Mouse (Mus musculus) hindbrain, postnatal 0 days (tissue): Measurements from ENCODE around the gene Tmem130. TPM values are rescaled to one million over a fixed set of nuclear protein-coding genes. Genes with fewer than 3 reads are reported as not detected.

ENCODE experiments used
- ATAC-seq: fragments of 200-750 bp; cut with Nextera tagmentation; 2 replicates; pipeline ENCODE4 v1.8.0; 2017; ENCODE audit warnings: mild to moderate bottlenecking, moderate TSS enrichment, moderate library complexity
- DNase-seq: peaks from one replicate; pipeline ENCODE4 v3.0.0-alpha.2; 2015; ENCODE audit warnings: low spot score
- H3K27ac ChIP-seq: fragments of 300-500 bp; sonication (generic); 2 replicates; pipeline ENCODE4 v1.5.1; 2014; ENCODE audit warnings: mild to moderate bottlenecking
- H3K27me3 ChIP-seq: fragments of 300-500 bp; sonication (generic); 2 replicates; pipeline ENCODE4 v1.6.1; 2014; ENCODE audit warnings: low read length, mixed read lengths; ENCODE audit not compliant: insufficient read depth
- H3K36me3 ChIP-seq: fragments of 300-500 bp; sonication (generic); 2 replicates; pipeline ENCODE4 v1.6.1; 2014; ENCODE audit warnings: low read length, mixed read lengths; ENCODE audit not compliant: insufficient read depth
- H3K4me1 ChIP-seq: fragments of 300-500 bp; sonication (generic); 2 replicates; pipeline ENCODE4 v1.6.1; 2014; ENCODE audit warnings: antibody characterized with exemption, low read length, mixed read lengths; ENCODE audit not compliant: insufficient read depth
- H3K4me2 ChIP-seq: fragments of 300-500 bp; sonication (generic); 2 replicates; pipeline ENCODE4 v1.6.1; 2014; ENCODE audit warnings: low read depth, mild to moderate bottlenecking, low read length, moderate library complexity, mixed read lengths
- H3K4me3 ChIP-seq: fragments of 300-500 bp; sonication (generic); 2 replicates; pipeline ENCODE4 v1.5.1; 2014; ENCODE audit warnings: low read length
- H3K9ac ChIP-seq: fragments of 300-500 bp; sonication (generic); replicated peaks from 2 replicates; pipeline ENCODE4 v1.6.1; 2014; ENCODE audit warnings: mild to moderate bottlenecking, low read length, moderate library complexity, mixed read lengths
- H3K9me3 ChIP-seq: fragments of 300-500 bp; sonication (generic); 2 replicates; pipeline ENCODE4 v1.6.1; 2016; ENCODE audit warnings: low read length, mixed read lengths
- CTCF ChIP-seq: IDR thresholded peaks from 2 replicates; pipeline ENCODE4 v1.5.1; 2016; ENCODE audit warnings: antibody characterized with exemption, control low read depth, low read depth
- WGBS: fragments of 180-500 bp; shearing (Covaris S2); extraction: QIAGEN DNeasy Blood & Tissue Kit; methylation state at CpG from one replicate; pipeline ENCODE4 v1.1.7; 2014; 5-methylcytosine and 5-hydroxymethylcytosine counted together
- polyA plus RNA-seq: library from polyadenylated mRNA; unstranded; fragments of >200 nt; fragmentation: Nextera tagmentation; extraction: Ambion mirVana; gene quantifications from 2 replicates; pipeline ENCODE4 v1.2.1, GENCODE M21; 2015
- total RNA-seq: library from RNA; depleted of rRNA; stranded (reverse); fragments of >200 nt; gene quantifications from 2 replicates; pipeline ENCODE4 v1.2.3, GENCODE M21; 2014

Gene Tmem130
- total and polyA plus RNA-seq, 2 experiments from 2014 or later: 310 to 459 TPM

DNA sequence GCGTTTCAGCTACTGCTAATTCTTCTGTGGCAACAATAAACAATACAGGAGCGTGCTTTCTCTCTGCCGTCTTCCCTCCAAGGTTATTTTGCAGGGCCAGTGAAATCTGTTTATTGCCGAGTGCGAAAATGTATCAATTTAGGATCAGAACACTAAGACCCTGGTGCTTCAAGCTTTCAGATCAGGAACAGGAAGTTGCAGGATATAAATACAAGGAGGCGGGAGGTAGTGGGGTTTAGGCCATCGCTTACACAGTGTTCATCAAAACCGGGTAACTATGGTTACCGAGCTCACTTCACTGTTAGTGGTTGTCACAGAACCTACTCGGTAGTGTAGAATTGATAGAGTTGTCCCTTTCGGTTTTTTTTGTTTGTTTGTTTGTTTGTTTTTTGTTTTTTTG is 5.0 kb upstream of the Tmem130 start:
- TF ChIP-seq CTCF: no peak
- WGBS: 84% methylated on average over 11 of the region's 11 CpGs
- ATAC-seq: no peak
- no peak overlapping the region for H3K4me2 ChIP-seq
- H3K27ac ChIP-seq: no peak overlapping the region
- peaks cover 14% of the 10 kb centered on the region; the same call in 1 of the 2 replicates for H3K4me1 ChIP-seq
- DNase-seq: no peak
- H3K36me3 ChIP-seq: 0 out of 2 replicates have a peak, but pooled peaks cover 5% of the 10 kb centered on the region
- no peak overlapping the region for H3K9ac ChIP-seq
- H3K4me3 ChIP-seq: no peak overlapping the region
- no peaks in the 10 kb centered on the region for H3K9me3 ChIP-seq
- H3K27me3 ChIP-seq: no peaks in the 10 kb centered on the region

DNA sequence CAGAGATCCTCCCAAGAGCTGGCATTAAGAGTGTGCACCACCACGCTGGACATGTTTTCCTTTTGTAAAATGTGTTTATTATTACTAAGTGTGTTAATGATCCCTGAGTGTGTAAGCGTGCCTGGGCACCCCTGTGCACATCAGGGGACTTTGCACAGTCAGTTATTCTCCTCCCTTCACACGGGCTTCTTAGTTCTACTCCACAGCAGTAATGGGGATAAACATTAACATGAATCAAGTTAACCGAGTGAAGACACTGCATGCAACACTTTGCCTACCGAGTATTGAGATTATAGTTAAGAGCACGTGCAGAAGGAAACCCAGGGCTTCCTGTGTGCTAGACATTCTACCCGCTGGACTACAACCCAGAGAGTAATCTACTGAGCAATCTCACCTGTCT is 4.4 kb upstream of the Tmem130 start:
- H3K9me3 ChIP-seq: no peaks in the 10 kb centered on the region
- peaks cover 15% of the 10 kb centered on the region; the same call in 1 of the 2 replicates for H3K4me1 ChIP-seq
- TF ChIP-seq CTCF: no peak
- 78% methylated on average over 7 of the region's 7 CpGs for WGBS
- no peaks in the 10 kb centered on the region for H3K27me3 ChIP-seq
- 0 out of 2 replicates have a peak, but pooled peaks cover 1% of the 10 kb centered on the region for H3K36me3 ChIP-seq
- no peak overlapping the region for H3K4me2 ChIP-seq
- ATAC-seq (no peak), DNase-seq (no peak)
- H3K9ac ChIP-seq: no peak overlapping the region
- H3K4me3 ChIP-seq: no peak overlapping the region
- H3K27ac ChIP-seq: no peak overlapping the region

DNA sequence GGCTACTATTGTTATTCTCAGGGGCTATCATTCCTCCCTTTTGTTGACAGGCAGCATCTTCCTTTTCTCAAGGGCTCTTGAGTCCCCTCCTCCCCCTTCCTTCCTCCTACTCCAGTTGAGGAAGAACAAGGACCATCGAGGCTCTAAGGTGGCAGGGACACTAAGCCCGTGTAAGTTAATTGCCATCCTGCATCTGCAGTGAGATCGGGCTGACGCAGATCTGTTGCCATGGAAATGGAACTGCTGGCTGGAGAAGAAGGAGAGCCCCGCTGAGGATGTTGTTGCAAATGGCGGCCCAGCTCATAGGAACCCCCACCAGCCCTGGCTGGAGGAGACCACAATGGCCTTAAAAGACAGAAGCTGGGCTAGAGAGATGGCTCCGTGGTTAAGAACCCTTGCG is 3.2 kb downstream of the Tmem130 start:
- peak overlapping the region; percentile 63 for H3K27ac ChIP-seq
- TF ChIP-seq CTCF: no peak
- no peak for ATAC-seq
- H3K9ac ChIP-seq: no peak overlapping the region
- peak overlapping the region; percentile 58 for H3K4me2 ChIP-seq
- H3K9me3 ChIP-seq: no peaks in the 10 kb centered on the region
- peaks cover 10% of the 10 kb centered on the region; the same call in 1 of the 2 replicates for H3K4me1 ChIP-seq
- H3K36me3 ChIP-seq: no peaks in the 10 kb centered on the region
- H3K27me3 ChIP-seq: no peaks in the 10 kb centered on the region
- 8% methylated on average over 8 of the region's 8 CpGs for WGBS
- H3K4me3 ChIP-seq: no peak overlapping the region
- peak; percentile 70 for DNase-seq

DNA sequence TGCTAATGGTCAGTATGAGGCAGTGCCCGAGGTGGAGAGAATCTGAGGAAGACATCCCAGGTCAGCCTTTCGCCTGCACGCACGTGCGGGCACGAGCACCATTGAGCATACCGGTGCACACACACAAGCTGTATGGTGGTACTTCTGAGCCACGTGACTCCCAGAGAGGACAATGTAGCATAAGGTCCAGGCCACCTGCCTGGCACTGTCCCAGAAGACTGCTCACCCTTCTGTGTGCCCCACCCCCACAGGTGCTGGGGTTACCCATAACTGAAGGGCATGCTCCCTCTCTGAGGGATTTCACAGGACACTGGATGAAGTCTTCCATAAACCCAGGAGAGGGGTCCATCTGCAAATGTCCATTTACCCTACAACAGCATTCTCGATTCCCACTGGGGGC is 4.2 kb downstream of the Tmem130 start:
- no peak overlapping the region for H3K4me2 ChIP-seq
- DNase-seq (no peak), ATAC-seq (no peak)
- H3K27me3 ChIP-seq: no peaks in the 10 kb centered on the region
- H3K4me3 ChIP-seq: no peak overlapping the region
- H3K9me3 ChIP-seq: no peaks in the 10 kb centered on the region
- peaks cover 10% of the 10 kb centered on the region; the same call in 1 of the 2 replicates for H3K4me1 ChIP-seq
- no peak overlapping the region for H3K27ac ChIP-seq
- no peaks in the 10 kb centered on the region for H3K36me3 ChIP-seq
- no peak overlapping the region for H3K9ac ChIP-seq
- TF ChIP-seq CTCF: no peak
- WGBS: 88% methylated on average over 9 of the region's 9 CpGs

DNA sequence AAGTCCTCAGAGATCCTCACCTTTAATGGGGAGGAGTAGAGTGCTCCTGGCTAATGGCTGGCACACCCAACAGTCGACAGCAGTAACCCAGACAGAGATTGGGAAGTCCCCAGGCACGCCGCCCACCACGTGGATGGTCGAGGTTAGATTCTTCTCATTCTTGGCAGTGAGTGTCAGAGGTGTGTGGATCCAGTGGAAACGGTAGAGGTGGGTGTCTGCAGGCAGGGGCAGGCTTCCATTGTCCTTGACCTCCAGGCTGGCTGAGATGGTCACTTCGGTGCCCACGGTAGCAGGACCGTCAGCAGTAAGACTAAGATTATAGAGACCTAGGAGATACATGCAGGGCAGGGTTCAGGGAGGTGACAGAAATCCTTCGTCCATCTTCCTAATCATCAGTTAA is 6.4 kb downstream of the Tmem130 start:
- ATAC-seq (no peak), DNase-seq (no peak)
- Histone ChIP-seq H3K36me3 (no peaks in the 10 kb centered on the region), H3K9me3 (no peaks in the 10 kb centered on the region), H3K9ac (no peak overlapping the region), H3K4me3 (no peak overlapping the region), H3K27me3 (no peaks in the 10 kb centered on the region), H3K27ac (no peak overlapping the region), H3K4me2 (no peak overlapping the region), H3K4me1 (peaks cover 7% of the 10 kb centered on the region; the same call in 1 of the 2 replicates)
- no peak for TF ChIP-seq CTCF
- 73% methylated on average over 10 of the region's 10 CpGs for WGBS

DNA sequence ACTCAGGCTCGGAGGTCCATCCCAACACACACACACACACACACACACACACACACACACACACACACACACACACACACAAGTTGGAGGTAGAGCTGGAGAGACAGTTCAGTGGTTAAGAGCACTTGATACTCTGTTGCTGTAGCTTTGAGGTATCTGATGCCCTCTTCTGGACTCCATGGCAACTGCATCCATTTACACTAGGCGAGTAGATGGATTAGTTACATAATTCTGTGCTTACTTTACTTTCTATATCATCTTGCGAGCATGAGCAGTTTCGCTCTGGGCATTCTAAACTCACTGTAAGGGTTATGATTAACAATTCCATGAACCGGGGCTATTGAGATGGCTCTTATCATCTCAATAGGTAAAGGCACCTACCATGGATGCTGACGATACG is 8.6 kb downstream of the Tmem130 start:
- no peaks in the 10 kb centered on the region for H3K9me3 ChIP-seq
- no peak overlapping the region for H3K27ac ChIP-seq
- no peak overlapping the region for H3K4me3 ChIP-seq
- no peaks in the 10 kb centered on the region for H3K27me3 ChIP-seq
- H3K4me1 ChIP-seq: no peaks in the 10 kb centered on the region
- peak; percentile 72 for TF ChIP-seq CTCF
- 64% methylated on average over 7 of the region's 7 CpGs for WGBS
- ATAC-seq (0 out of 2 replicates have a peak, but pooled peaks have one; percentile 43), DNase-seq (peak; percentile 68)
- no peak overlapping the region for H3K4me2 ChIP-seq
- no peak overlapping the region for H3K9ac ChIP-seq
- H3K36me3 ChIP-seq: 0 out of 2 replicates have a peak, but pooled peaks cover 5% of the 10 kb centered on the region

DNA sequence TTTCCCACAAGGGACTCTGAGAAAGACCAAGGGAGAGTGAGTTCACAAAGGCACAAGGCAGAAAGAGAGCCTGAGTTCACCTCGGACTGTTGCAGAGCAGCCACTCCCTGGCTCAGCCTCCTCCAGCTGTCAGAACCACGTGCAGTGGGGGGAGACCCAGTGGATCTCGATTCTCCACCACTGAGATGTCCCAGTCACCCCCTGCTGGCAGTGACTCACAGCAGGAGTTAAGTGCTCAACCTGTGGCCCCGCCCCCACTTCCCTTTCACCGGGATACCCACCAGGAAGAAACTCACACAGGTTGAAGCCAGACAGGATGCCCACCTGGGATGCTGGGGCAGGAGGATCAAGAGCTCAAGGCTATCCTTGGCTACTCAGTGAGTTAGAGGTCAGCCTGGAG is 9.2 kb downstream of the Tmem130 start:
- WGBS: 16% methylated on average over 5 of the region's 5 CpGs
- Histone ChIP-seq H3K27me3 (no peaks in the 10 kb centered on the region), H3K9ac (no peak overlapping the region), H3K9me3 (no peaks in the 10 kb centered on the region), H3K4me1 (no peaks in the 10 kb centered on the region), H3K4me3 (no peak overlapping the region), H3K4me2 (no peak overlapping the region), H3K36me3 (0 out of 2 replicates have a peak, but pooled peaks cover 5% of the 10 kb centered on the region), H3K27ac (no peak overlapping the region)
- TF ChIP-seq CTCF: no peak
- ATAC-seq (no peak), DNase-seq (no peak)
